Mouse (Mus musculus) cerebellum, adult 11 months (tissue): ENCODE measurements around the gene Mrpl58.
"Not testable (repeated sequence)": the region's sequence is repeated elsewhere in the genome, so short reads cannot be mapped to it uniquely, and the experiment has no call there.

Experiments used
- DNase-seq: peaks from one replicate; pipeline ENCODE4 v3.0.0; 2022

The Mrpl58 gene

GRCm38 (mm10) chr11:115383701-115384474 is 19.7 kb upstream of the Mrpl58 start:
- peak; percentile 51 for DNase-seq

DNA sequence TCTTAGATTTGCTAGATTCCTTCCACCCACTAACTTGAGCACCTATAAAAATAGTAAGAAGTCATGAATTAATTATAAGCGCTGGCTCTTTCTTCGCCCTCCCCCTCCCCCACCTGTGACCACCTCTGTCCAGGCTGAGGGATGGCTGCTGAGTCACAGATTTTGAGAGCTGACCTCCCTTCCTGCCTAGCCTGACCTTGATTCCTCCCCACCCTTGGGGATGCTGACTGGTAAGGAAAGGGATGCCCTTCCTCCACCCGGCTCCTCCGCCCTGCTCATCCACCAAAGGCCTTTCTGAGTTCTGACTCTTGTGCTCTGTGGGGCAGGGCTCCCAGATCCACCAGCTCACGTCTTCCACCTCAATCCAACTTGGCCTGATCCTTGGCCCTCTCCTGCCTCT is 19.0 kb upstream of the Mrpl58 start:
- no peak for DNase-seq

DNA sequence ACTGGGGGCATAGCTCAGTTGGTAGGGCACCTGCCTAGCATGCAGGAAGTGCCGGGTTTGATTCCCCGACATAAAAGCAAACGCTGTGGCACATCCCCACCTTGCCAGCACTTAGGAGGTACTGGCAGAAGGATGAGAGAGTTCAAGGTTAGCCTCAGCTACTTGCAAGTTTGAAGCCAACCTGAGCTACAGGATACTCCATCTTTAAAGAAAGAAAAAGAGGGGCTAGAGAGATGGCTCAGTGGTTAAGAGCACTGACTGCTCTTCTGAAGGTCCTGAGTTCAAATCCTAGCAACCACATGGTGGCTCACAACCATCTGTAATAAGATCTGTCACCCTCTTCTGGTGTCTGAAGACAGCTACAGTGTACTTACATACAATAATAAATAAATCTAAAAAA is 16.7 kb upstream of the Mrpl58 start:
- DNase-seq: not testable (repeated sequence)

- DNase-seq: no peak
Observed at GRCm38 (mm10) chr11:115391358-115391757, 12.2 kb upstream of the Mrpl58 start.

DNA sequence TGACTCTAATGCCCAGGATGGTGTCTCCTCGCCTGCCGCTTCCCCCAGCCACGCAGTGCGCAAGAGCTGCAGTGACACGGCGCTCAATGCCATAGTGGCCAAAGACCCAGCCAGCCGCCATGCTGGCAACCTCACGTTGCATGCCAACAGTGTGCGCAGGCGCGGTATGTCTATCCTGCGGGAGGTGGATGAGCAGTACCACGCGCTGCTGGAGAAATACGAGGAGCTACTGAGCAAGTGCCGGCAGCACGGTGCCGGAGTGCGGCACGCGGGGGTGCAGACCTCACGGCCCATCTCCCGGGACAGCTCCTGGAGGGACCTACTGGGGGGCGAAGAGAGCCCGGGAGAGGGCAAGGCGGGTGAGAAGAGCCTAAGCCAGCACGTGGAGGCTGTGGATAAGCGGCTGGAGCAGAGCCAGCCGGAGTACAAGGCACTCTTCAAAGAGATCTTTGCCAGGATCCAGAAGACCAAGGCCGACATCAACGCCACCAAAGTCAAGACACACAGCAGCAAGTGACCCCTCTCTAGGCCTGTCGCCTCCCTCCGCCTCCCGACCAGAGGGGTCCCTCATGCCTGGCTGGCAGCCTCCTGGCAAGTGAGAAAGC is 9.7 kb upstream of the Mrpl58 start:
- peak; percentile 77 for DNase-seq

GRCm38 (mm10) chr11:115398085-115398484 is 5.5 kb upstream of the Mrpl58 start:
- no peak for DNase-seq

- DNase-seq: no peak
Observed at GRCm38 (mm10) chr11:115400126-115400525, 3.4 kb upstream of the Mrpl58 start.

DNA sequence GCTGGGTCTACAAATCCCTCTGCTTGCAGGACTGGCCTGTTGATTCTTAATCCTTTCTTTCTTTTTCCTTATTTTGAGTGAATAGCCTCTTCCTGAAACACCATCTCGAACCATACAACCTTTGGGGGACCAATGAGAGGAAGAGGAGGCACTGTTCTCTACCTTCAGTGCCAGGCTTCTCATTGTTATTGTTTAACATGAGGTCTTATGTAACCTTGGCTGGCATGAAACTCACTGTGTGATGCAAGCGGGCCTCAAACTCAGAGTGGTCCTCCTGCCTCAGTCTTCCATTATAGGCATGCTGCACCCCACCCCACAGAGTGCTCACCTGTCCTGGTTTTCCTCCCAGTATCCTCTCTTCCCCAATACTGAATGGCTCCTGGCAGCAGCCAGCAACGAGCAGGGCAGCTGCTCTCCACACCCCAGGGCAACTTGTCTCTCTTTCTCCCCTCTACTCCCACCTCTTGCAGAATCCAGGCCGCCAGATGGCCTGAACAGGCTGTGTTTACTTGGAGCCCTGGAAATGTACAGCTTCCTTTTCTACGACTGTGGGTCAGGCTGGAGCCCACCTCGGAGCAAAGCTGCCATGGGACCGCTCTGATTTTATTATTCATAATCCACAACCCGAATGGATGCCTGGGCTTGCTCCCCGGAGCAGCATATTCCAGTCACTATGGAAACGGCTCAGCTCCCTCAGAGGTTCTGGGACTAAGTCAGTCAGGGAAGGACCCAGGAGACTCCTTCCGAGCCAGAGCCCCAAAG is 2.7 kb upstream of the Mrpl58 start:
- peak; percentile 73 for DNase-seq

GRCm38 (mm10) chr11:115405723-115406122 is 2.2 kb downstream of the Mrpl58 start:
- no peak for DNase-seq

GRCm38 (mm10) chr11:115406858-115407401 is 3.4 kb downstream of the Mrpl58 start:
- DNase-seq: no peak

- no peak for DNase-seq
Observed at GRCm38 (mm10) chr11:115408266-115408920, 4.8 kb downstream of the Mrpl58 start.

DNA sequence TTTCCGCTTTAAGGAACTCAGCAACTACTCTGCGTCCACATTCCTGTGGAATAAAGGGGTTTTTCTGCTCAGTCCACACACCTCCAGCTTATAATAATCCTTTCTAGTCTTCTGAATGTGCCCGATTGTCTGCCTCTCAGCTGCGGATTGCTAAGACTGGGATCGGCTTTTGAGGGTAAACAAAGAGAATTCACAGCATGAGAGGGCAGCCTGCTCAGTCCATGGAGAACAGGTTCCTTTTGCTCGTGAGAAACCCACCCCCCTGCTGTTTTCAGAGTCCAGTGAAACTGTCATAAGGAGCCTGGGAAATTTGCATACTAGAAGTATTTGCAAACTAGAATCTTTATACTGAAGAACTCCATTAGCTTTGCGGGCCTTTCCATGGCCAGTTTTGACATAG is 6.0 kb downstream of the Mrpl58 start:
- DNase-seq: no peak

DNA sequence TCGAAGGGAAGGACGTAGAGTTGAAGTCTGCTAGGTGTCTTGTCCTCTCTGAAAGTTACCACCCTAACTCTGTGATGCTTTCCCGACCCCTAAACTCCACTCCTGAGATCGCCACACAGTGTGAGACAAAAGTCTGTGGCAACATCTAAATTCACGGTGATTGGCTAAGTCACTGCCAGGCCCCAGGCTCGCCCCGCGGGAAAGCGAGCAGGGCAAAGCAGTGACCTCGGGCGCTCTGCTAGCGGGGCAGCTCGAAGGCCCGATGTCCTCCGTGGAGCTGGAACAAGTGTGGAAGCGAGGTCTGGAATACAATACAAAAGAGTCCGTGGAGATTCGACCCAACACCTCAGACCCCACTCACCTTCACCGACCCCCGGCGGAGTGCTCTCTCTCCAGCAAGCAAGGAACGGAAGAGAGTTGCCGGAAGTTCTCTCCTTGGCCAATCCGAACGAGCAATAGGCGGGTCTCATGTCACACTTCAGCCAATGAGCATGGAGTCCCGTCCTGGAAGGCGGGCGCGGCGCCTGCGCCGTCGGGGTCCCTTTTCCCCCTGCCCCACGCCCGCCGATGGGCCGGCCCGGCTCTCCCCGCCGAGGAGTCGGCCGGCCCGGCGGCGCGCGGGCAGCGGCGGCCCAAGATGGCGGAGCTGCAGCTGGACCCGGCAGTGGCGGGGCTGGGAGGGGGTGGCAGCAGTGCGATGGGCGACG is 16.1 kb downstream of the Mrpl58 start, which contains the start of the genes Atp5h and Kctd2:
TSS of gene Atp5h (minus strand) at position 432 of the 707 bp plus-strand sequence.
TSS of gene Kctd2 (plus strand) at position 598 of the 707 bp plus-strand sequence.
- DNase-seq: peak; percentile 94

DNA sequence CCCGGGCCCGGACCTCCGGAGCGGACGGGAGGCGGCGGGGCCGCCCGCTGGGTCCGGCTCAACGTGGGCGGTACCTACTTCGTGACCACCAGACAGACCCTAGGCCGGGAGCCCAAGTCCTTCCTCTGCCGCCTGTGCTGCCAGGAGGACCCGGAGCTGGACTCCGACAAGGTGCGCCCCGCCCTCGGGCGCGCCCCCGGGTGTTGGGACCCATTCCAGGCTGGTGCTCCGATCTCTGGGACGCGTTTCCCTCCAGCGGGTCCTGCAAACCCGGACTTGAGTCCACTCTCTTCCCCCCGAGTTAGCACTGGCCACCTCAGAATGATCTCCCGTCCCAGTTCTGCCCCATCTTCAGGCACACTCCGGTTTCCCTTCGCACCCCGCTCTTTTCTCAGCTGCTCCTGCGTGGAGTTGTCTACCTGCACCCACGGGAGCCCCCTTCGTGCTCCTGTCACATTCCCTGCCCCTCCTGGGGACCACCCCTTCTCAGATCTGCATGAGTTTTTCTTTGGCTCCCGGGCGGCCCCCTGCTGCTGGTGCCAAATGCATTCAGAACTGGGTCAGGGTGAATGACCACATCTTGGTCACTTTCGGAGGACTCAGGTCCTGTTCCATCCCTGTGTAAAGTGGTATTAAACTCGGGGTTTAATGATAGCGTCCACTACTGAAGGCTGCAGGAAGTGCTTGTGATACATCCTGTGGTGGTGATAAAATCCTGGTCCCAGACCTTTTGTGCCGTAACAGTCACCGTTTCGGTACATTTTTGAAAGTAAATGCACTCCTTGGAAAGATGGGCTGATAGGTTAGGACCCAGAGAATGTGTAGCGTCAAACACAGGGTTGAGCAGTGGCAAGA is 17.0 kb downstream of the Mrpl58 start:
- peak; percentile 75 for DNase-seq

DNA sequence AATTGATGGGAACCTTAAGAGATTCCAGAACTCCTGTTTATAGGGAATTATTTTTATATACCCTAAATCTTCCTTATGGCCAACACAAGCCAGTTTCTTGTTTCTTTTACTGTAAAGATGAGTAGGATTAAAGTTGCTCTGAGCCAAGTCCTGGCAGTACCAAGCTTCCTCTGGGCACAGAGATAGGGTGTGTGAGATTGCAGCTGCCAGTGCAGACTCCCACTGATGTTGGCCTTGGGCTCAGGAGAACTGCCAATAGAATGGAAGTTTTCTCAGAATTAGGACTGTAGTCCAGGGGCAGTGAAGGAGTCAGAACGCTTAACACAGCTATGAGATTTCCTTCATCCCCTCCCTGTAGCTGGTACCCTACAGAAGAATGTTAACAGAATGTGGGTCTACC is 17.8 kb downstream of the Mrpl58 start:
- no peak for DNase-seq

DNA sequence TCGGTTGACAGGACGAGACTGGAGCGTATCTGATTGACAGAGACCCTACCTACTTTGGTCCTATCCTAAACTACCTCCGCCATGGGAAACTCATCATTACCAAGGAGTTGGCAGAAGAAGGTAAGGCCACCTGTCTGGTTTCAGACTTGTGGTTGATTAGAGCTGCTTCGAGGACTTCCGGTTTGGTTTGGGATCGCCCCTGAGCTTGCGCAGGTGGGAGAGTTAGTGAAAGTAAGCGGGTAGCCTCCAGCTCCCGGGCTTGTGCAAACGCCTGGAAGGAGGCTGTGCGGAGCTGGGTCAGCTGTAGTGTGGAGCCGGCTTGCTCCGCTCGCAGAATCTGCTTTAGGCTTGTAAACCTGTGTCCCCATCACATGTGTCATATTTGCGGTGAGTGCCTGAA is 18.4 kb downstream of the Mrpl58 start:
- DNase-seq: no peak

DNA sequence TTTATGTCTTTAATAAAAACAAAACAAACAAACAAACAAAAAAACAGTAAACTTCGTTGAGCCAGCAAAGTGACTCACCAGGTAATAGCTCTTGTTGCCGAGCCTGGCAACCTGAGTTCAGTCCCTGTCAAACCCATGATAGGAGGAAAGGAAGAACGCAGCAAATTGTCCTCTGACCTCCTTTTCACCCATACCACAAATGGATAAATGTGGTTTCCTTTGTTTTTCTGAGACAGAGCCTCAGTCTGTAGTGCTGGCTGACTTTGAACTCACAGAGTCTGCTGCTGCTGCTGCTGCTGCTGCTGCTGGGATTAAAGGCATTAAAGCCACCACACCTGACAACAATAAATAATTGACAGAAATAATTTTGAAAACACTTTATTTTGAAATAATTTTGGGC is 19.5 kb downstream of the Mrpl58 start:
- DNase-seq: no peak

- DNase-seq: peak; percentile 7
Observed at GRCm38 (mm10) chr11:115424666-115425065, 21.1 kb downstream of the Mrpl58 start.

DNA sequence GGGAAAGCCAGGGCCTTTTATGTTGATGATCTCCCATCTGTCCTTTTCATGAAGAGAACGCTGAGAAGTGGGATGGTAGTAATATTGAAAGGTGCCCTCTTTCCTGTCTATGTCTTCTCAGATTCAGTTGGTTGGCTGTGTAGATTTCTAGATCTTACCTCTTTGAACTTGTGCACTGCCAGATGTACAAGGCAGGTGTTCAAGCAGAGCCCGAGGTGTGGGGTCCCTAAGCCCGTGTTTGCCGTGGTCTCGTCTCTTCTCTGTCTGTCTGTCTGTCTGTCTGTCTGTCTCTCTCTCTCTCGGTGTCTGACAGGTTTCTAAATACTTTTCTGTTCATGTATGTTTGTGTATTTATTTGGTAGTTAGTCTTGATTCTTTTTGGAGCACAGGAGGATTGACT is 22.1 kb downstream of the Mrpl58 start:
- DNase-seq: no peak

DNA sequence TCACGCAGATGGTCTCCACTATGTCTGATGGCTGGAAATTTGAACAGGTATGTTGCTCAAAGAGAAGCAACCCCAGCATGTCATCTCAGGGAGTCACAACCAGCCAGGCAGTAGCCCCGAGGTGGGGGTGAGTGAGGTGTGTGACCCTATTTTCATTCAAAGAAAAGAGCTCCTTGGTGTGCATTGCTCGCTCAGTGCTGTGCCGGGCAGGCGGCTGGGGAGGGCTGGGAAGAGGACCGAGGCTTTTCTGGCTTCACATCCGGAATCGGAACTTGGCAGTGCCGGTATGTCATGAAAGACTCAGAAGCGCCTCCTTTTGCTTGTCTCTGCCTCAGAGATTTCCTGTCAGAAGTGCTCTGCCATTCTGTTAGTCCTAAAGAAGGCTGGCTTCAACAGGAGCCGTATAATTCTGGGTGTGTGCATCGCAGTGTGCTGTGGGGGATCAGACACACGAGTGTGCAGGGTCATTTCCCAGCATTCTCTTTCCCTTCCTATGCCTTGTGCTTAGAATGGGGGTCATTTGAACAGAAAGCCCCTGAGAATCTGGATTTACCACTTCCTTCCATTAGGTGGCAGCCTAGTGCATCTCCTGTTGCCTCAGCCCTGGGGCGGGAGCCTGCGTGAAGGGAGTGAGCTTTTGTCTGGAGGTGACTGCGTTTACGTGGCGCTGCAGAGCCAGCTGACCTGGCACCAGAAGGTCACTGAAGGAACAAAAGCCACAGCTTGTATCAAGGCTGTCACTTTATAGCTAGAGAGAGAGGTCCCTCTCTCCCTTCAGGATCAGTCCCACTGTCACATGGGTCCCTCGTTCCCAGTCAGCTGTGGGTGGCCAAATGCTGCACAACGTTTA is 24.2 kb downstream of the Mrpl58 start:
- DNase-seq: peak; percentile 73
